Mouse (Mus musculus) cerebellum, postnatal 25 days (tissue): ENCODE measurements around the gene Casp1.

Experiments
- DNase-seq, 2 experiments: peaks; one replicate each; pipeline ENCODE4 v3.0.0; 2021; ENCODE audit warnings: mixed read lengths in 2 of 2

Gene Casp1

DNA sequence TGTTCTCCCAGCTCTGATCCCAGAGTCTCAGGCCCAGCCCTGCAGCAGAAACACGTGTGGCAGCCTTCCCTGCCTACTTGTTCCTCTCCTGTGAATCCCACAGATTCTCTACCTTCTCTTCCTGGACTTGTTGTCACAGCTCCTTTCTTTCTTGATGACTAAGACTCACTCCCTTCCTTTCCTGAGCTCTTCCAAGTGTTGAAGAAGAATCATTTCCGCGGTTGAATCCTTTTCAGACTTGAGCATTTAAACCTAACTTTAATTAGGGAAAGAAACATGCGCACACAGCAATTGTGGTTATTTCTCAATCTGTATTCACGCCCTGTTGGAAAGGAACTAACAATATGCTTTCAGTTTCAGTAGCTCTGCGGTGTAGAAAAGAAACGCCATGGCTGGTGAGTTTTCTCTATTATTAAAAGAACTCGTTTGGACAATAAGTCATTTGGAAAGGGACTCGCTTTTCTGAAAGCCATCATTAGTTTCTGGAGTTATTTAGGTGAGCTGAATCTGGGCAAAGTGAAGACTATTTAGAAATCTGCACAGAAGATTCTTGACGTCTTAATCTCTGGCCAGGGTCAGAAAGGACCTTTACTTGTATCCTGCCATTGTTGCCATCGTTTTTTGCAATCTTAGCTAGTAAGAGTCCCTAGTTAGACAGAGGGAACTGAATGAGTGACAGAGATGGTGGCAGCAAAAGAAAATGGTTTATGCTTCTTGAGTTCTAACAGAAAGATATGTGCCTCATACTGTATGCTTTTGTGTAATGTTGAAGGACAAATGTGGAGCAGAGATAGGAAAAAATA lies at the start of gene Casp1:
TSS of gene Casp1 (plus strand) at position 189 of the 803 bp plus-strand sequence.
- no peak for DNase-seq

DNA sequence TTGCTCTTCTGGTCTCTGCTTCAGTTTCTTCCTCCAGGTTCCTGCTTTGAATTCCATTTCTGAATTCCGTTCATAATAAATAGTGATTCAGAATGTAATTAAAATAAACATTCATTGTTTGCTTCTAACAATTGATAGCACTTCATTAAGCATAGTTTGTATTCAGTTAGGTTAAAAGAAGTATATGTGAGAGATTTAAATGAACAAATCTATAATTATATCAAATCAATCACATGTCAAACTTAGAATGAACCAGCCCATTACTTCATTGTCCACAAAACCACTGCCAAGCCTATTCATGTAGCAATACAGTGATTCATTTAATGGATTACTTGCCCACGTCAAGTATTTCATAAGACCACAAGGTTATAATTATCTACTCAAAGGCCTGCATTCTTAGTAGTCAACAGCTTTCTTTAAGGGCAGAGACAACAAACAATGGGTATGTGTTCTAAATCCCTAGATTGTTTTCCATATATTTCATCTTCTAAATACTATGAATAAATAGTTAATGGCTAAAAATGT lies 34.3 kb upstream of the Casp1 start:
- no peak for DNase-seq

DNA sequence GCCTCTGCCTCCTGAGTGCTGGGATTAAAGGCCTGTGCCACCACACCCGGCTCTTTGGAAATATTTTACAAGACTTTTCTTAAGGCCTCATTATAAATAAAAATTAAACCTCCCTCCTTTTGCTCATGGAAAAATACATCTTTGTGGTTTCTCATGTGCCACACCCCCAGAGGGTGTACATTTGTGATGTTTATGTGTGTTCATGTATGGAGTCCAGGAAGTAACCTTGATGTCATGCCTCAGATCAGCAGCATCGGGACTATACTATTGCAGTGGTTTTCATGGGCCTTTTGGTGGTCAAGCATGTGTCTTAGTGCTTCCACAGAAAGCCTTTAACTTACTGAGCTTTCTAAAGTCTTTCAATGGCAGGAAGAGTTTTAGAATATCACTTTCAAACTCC lies 28.0 kb upstream of the Casp1 start:
- no peak for DNase-seq

DNA sequence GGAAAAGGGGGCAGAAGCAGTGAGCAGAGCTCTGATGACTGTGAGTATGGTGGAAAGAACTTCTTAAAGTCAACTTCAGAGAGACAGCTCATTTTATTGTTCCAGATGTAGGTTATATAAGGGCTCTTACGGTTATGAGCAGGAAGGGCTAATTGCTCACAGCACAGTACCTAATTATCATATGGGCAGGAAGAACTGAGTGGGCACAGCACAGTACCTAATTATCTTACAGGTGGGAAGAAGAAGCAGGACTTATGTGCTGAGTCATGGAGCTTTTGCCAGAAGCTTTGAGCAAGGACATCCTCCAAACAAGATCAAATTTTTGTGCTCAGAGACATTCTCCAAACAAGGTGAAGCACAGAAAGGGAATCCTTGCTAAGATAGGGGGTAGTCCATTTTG lies 27.4 kb upstream of the Casp1 start:
- no peak for DNase-seq

DNA sequence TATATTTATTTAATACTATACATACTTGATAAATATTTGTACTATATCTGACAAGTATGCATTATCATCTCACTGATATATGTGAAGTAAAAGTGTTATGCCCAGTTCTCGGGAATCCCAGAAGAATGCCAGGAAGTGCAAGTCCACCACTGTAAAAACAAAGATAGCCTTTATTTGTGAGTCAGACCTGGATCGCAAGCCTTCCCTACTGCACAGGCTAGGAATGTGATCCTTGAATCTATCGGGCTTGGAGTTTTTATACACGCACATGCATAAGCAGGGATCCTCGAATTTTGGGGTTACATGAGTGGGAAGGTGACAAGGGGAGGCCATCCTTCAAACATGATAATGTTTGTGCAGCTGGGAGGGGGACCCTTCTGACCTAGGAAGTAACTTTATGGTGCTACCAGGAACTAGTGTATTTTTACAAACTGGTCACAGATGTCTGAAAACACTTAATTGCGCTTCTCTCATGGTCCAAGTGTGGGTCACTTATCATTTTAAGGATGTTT lies 26.9 kb upstream of the Casp1 start:
- no peak for DNase-seq

DNA sequence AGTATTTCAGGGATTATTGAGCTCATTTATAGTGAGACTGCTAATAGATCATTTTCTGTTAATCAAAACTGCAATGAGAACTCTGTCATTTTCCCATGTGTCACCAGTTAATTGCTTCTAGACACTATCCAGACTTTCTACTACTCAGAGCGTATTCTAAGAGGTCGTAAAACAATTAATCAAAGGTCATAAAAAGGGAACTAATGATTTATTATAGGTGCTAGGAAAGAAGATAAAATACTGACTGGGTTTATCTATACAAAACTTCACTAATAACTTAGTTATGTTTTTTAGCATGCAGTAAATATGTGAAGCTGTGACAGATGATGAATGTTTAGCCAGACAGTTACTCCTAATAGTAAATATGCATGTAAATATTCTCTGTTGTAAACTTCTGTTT lies 12.2 kb upstream of the Casp1 start:
- DNase-seq, result no peak

DNA sequence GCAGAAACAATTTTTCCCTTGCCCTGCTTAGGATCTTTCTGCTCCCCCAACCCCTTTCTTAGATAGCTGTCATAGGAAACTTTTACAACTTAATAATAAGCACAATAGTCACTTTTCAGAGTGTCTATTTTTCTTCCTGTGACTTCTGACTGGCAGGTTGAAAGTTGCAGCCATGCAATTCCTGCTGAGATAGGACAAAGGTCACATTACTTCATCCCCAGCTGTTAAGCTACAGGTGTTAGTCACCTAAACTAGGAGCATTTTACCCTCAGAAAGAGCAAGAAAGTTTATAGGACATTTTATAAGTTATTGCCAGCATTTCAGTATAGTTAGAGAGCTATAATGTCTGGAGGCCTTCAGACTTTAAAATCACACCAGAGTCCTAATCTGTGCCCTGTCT lies 11.7 kb upstream of the Casp1 start:
- DNase-seq, result no peak

DNA sequence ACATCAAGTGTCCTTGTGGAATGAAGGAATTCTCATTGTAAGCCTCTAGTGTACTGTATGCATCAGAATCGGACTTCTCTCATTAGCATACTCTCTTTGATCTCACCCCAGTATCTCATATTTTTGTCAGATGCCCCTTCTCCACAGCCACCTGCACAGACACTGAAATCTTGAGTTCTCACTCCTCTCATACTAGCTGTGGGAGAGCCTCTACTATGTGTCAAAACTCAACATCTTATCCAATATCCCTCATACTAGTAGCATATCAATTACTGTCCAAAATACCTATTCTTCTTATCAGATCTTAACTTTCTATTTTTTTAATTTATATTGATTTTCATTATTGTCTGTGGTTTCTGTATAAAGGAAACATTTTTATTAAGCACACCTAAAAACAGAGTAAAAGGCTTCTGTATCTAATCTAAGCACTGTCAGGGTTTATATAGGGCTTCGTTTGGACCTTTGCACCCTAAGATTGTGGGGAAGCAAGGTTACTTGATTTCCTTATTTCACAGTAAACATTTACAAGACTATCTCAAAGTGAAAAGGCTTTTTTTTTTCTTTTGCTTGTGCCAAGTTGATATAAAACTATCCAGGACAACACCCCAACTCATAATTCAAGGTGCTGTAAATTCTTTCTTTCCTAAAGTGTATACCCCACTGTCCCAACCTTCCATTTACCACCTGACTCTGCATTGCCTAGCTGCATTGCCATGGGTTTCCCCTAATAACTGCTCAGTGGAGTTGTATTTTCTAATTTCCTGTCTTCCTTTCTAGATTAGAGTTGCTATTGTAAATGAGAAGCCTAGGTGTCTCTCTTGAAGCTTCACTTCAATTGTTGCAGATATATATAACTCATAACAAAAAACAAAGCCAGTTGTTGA lies 1.7 kb upstream of the Casp1 start:
- DNase-seq, result no peak

DNA sequence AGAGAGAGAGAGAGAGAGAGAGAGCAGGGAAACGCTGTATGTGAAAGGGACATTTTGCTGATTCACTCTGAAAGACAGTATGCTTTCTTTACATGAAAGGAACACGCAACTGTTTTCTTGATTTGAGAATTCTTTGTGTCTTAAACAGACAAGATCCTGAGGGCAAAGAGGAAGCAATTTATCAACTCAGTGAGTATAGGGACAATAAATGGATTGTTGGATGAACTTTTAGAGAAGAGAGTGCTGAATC lies 740 bp downstream of the Casp1 start:
- no peak for DNase-seq

DNA sequence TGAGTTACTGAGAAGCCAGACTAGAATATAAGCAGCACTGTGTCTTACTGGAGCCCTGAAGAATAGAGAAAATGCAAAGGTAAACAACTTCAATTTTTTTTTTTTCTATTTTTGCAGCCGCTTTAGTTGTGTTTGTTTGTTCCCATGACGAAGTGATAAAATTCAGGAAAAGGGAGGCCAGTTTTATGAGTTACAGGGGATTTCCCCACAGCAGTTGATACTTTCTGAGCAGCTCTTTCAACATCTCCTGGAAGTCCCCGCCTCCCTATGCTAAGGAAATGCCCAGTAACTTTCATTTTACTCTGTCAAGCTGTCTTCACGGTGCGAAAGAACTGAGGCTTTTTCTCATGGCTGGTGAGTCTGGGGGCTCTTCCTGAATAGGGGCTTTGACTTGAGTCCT lies 10.2 kb downstream of the Casp1 start, which contains the start of gene Casp4:
TSS of gene Casp4 (plus strand) at position 268 of the 400 bp plus-strand sequence.
- no peak for DNase-seq

DNA sequence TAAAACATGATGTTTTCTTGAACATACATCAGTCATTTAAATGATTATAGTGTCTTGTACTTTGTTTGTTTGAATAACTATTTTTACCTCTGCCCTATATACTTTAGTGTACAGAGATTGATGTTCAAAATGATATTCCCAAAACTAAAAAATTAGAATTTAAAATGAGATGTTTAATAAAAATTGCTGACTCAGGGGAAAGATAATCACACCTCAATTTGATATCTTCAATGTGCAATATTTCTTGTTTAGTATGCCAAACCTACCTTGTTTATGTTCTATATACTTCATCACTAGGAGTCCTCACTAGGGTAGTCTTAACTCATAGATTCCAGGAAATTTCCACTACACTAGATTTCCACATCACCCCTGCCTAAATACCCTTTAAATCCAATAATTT lies 11.8 kb downstream of the Casp1 start:
- DNase-seq, result no peak

DNA sequence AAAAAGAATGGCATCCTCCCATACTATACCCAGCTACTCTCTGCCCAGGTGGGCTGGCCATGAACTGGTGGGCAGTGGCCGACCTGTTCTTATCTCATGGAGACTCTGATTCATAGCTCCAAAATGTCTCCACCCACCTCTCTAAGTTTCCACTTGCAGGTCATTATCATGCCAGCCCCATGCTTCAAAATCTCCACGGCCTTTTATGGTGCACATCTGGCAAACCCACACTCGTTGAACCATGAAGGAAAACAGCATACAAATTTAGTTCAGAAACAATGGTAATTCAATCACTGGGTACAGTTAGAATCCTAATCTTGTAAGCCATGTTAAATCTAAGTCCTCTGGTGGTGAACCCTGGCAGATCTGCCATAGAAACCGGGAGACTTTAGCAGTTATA lies 13.1 kb downstream of the Casp1 start:
- DNase-seq, result no peak

DNA sequence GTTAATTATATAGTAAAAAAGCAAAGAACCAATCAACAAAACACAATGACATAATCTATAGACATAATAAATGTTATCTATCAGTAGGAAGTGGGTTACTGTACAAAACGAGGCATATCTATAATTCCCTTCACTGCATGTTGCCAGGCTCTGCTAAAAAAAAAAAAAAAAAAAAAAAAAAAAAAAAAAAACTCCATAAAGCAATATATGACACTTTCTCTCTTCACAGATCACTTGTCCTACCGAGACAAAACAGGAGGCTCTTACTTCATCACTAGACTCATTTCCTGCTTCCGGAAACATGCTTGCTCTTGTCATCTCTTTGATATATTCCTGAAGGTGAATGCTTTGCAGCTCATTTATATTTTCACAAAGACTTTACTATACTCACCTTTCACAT lies 29.9 kb downstream of the Casp1 start:
- DNase-seq, result no peak

DNA sequence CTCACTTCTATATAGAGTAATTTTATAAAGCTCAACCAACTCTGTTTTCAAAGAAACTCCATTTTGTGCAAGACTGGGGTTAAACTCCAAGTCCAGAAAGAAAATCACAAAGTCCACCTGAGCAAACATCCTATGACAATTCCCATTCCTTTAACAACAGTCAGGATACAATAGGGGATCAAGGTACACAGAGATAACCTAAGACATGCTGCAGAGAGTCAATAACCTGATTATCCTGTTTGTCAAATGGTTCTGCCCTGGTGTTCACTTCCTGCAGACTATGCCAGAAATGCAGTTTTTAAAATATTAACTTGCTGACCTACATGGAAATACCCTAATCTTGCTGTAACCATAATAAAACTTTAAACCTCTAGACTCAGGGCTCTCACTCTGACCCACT lies 34.1 kb downstream of the Casp1 start:
- no peak for DNase-seq

DNA sequence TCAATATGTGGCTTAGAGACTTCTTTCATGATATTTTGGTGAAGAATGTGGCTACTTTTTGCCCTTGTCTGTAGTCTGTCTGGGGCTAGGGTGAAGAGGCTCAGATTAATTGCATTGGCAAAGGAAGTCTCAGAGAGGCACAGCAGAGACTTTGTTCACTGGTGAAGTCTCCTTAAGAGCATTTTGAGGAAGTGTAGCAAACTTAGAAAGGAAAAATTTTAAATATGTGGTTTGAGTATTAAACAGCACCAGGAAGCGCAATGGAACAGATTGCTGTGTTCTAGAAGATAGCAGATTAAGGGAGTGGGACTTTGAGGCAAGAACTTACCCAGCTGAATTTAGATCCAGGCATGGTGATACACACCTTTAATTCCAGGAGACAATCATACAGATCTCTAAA lies 35.1 kb downstream of the Casp1 start:
- no peak for DNase-seq

DNA sequence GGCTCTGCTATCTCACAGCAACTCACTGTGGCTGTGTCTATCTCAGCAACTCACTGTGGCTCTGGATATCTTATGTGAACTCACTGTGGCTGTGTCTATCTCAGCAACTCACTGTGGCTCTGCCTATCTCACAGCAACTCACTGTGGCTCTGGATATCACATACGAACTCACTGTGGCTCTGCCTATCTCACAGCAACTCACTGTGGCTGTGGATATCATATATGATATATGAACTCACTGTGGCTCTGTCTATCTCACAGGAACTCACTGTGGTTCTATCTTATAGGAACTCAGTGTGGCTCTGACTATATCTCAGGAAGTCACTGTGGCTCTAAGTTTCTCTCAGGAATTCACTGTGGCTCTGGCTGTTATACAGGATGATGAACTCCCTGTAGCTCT lies 44.8 kb downstream of the Casp1 start:
- DNase-seq, result no peak

DNA sequence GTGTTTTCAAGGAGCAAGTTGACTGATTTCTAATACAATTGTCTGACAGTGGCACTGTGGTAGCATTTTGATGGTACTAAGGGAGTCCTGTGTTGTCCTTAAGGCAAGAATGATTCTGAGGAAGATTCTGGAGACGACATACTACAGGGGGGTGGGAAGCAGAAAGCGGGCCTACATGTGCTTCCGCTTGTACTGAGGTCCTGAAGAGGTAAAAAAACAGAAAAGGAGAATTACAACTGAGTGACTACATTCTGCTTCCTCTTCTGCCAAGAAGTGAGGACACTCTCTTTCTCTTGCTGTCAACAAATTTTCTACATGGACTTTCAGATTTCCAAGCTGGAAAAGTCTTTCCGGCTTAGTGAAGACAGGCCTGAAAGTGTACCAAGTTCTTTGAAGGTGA lies 45.8 kb downstream of the Casp1 start:
- DNase-seq, result no peak

DNA sequence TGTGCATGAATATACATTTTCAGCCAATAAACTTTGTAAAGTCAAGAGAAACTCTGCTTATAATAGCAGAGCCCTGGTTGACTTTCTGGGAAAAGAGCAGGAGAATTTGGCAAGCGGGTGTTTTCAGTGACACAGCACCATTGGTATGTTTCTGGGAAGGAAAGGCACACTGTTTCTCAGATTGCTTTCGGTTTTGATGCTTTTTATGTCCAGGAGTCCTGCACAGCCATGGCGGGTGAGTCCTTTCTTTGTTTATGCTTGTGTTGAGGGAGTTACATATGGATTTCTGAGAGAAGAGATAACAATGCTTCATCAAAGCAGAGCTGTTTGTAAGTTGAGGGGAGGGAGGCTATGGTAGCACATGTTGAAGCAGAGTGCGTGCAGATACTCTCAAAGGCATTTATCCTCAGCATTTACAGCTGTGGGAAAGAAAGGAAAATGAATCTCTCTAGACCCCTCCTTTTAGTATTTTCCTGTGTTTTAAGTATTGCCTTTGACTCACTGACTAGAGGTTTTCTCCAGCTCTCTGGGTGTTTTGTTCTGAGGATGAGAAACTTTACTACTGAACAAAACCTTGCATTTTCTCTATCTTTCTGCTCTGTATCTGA lies 47.1 kb downstream of the Casp1 start, which contains the start of gene Casp12:
TSS of gene Casp12 (plus strand) at position 140 of the 608 bp plus-strand sequence.
- no peak for DNase-seq

DNA sequence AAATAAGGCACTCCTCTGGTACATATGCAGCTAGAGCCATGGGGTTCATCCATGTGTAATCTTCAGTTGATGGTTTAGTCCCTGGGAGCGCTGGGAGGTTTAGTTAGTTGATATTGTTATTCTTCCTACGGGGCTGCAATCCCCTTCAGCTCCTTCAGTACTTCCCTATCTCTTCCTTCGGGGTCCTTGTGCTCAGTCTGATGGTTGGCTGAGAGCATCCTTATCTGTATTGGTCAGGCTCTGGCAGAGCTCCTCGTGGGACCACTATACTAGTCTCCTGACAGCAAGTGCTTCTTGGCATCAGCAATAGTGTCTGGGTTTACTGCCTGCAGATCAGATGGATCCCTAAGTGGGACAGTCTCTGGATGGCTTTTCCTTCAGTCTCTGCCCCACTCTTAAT lies 49.1 kb downstream of the Casp1 start:
- DNase-seq, result no peak

DNA sequence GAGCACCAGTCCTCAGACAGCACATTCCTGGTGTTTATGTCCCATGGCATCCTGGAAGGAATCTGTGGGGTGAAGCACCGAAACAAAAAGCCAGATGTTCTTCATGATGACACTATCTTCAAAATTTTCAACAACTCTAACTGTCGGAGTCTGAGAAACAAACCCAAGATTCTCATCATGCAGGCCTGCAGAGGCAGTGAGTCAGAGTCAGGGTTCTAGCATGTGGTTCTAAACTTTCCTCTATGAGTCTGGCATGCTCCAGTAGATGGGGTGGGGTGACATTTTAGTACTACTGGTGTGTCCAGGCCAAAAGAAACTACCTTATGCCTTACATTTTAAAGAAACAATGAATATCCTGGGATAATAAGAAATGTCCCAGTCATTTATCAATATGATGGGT lies 55.4 kb downstream of the Casp1 start:
- DNase-seq, result no peak

DNA sequence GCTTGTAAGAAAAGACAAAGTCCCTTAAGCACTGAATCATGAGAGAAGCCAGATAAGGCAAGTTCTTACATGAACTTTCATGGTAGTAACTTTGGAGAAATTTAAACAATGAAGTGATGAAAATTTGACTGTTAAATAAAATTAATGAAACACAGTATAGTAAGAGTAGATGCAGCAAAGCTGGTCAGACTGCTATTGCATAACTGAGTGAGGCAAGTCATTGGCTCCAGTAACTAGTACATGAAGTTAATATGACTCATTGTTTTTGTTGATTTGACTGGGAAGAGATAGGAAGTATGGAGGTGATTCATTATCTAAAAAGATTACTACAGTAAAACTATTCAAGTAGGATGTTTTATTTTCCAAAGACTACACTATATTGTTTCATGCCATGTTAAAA lies 58.5 kb downstream of the Casp1 start:
- DNase-seq, result no peak
